Mouse (Mus musculus) megakaryocyte, embryonic 14.5 days (primary cell): Measurements from ENCODE around the gene Grin2a.

ENCODE experiments used
- FLI1 ChIP-seq: IDR thresholded peaks from 2 replicates; pipeline ENCODE4 v1.6.1; 2012; ENCODE audit warnings: low read length, inconsistent platforms, mixed read lengths
- GATA1 ChIP-seq: IDR thresholded peaks from 3 replicates; pipeline ENCODE4 v1.6.1; 2012; ENCODE audit warnings: mixed read lengths, low read length, inconsistent platforms, borderline replicate concordance

GRCm38 (mm10) chr16:10035582-10036215, 40.3 kb upstream of the Grin2a start:
- TF ChIP-seq GATA1 (no peak), FLI1 (no peak)
